Mouse (Mus musculus) CH12.LX (cell line): ENCODE measurements at regions not wholly inside any gene's neighbourhood (a gene's known extent, or its start where the extent isn't known, plus 50 kb on each side); places are given as distances from the start of the nearest gene placed in this dataset.

Experiments used
- DNase-seq: peaks from one replicate; pipeline ENCODE4 v3.0.0-alpha.2; 2013; ENCODE audit errors: extremely low read depth
- H3K27ac ChIP-seq: 2 replicates; pipeline ENCODE4 v1.5.1; 2012; ENCODE audit warnings: low read depth, mild to moderate bottlenecking, control low read depth, moderate library complexity; ENCODE audit not compliant: insufficient read depth
- H3K27me3 ChIP-seq: replicated peaks from 2 replicates; pipeline ENCODE3; 2012; ENCODE audit warnings: inconsistent platforms
- H3K36me3 ChIP-seq, 2 experiments: replicated peaks in 1 of 2; 2 replicates each; pipeline versions ENCODE3 to v1.6.1; 2012; ENCODE audit warnings: inconsistent platforms in 1 of 2, low read length in 1 of 2, mild to moderate bottlenecking in 1 of 2, mixed read lengths in 1 of 2, moderate library complexity in 1 of 2; ENCODE audit not compliant: control insufficient read depth in 1 of 2, insufficient read depth in 1 of 2
- H3K4me1 ChIP-seq, 2 experiments: 2 replicates each; pipeline ENCODE4 v1.6.1; 2012; ENCODE audit warnings: inconsistent platforms in 1 of 2, moderate library complexity in 1 of 2; ENCODE audit not compliant: insufficient read depth in 2 of 2, control insufficient read depth in 1 of 2
- H3K4me2 ChIP-seq: 2 replicates; pipeline ENCODE4 v1.6.1; 2012; ENCODE audit warnings: low read depth, mild to moderate bottlenecking, control low read depth; ENCODE audit not compliant: poor library complexity, insufficient read depth, severe bottlenecking
- H3K4me3 ChIP-seq, 3 experiments: fragments of 150-350 bp in 1 of 3; sonication (generic) in 1 of 3; replicated peaks in 1 of 3; 2 replicates each; pipeline versions ENCODE3 to v1.5.1; 2011 to 2012; ENCODE audit warnings: low read depth in 2 of 3, low read length in 2 of 3, mild to moderate bottlenecking in 2 of 3, moderate library complexity in 2 of 3, control low read depth in 1 of 3, improper control_type of control experiment in 1 of 3, inconsistent platforms in 1 of 3, mixed read lengths in 1 of 3; ENCODE audit not compliant: poor library complexity in 1 of 3
- H3K79me2 ChIP-seq: replicated peaks from 2 replicates; pipeline ENCODE4 v1.6.1; 2012; ENCODE audit warnings: mild to moderate bottlenecking, moderate library complexity; ENCODE audit not compliant: control insufficient read depth, poor library complexity, insufficient read depth, severe bottlenecking; ENCODE audit errors: extremely low read depth
- H3K9ac ChIP-seq: 2 replicates; pipeline ENCODE4 v1.6.1; 2012; ENCODE audit warnings: low read depth, mild to moderate bottlenecking, control low read depth, moderate library complexity; ENCODE audit not compliant: insufficient read depth
- H3K9me3 ChIP-seq: replicated peaks from 2 replicates; pipeline ENCODE3; 2012; ENCODE audit warnings: low read length, inconsistent platforms, mixed read lengths
- CTCF ChIP-seq, 2 experiments: IDR thresholded peaks in 1 of 2; conservative IDR thresholded peaks in 1 of 2; 2 replicates each; pipeline ENCODE4 v1.5.1; 2011 to 2012; ENCODE audit warnings: low read depth in 2 of 2, low read length in 2 of 2, improper control_type of control experiment in 1 of 2, inconsistent platforms in 1 of 2, mild to moderate bottlenecking in 1 of 2, moderate library complexity in 1 of 2
- ELF1 ChIP-seq: IDR thresholded peaks from 2 replicates; pipeline ENCODE4 v1.6.1; 2014; ENCODE audit warnings: low read depth, mild to moderate bottlenecking, inconsistent platforms, low read length, improper control_type of control experiment
- GABPA ChIP-seq: IDR thresholded peaks from 2 replicates; pipeline ENCODE4 v1.6.1; 2012; ENCODE audit warnings: low read depth, low read length, improper control_type of control experiment, inconsistent platforms; ENCODE audit not compliant: insufficient replicate concordance
- JUND ChIP-seq: conservative IDR thresholded peaks from 2 replicates; pipeline ENCODE4 v1.6.1; 2011; ENCODE audit warnings: low read depth, low read length, improper control_type of control experiment
- MAX ChIP-seq: IDR thresholded peaks from 2 replicates; pipeline ENCODE4 v1.6.1; 2011; ENCODE audit warnings: low read length, improper control_type of control experiment
- MEF2A ChIP-seq: IDR thresholded peaks from 2 replicates; pipeline ENCODE4 v1.6.1; 2014; ENCODE audit warnings: low read depth, mild to moderate bottlenecking, inconsistent platforms, low read length, improper control_type of control experiment, borderline replicate concordance
- MYC ChIP-seq: IDR thresholded peaks from 2 replicates; pipeline ENCODE4 v1.6.1; 2011; ENCODE audit warnings: low read depth, mild to moderate bottlenecking, improper control_type of control experiment, low read length
- NELFE ChIP-seq: IDR thresholded peaks from 2 replicates; pipeline ENCODE4 v1.6.1; 2011; ENCODE audit warnings: low read depth, low read length, improper control_type of control experiment
- PAX5 ChIP-seq: IDR thresholded peaks from 2 replicates; pipeline ENCODE4 v1.6.1; 2012; ENCODE audit warnings: low read length, inconsistent platforms, mixed read lengths
- POLR2AphosphoS2 ChIP-seq: IDR thresholded peaks from 2 replicates; pipeline ENCODE4 v1.6.1; 2011; ENCODE audit warnings: low read depth, low read length, improper control_type of control experiment
- RCOR1 ChIP-seq: conservative IDR thresholded peaks from 2 replicates; pipeline ENCODE4 v1.6.1; 2012; ENCODE audit warnings: low read depth, mild to moderate bottlenecking, inconsistent platforms, low read length, improper control_type of control experiment
- SIN3A ChIP-seq: IDR thresholded peaks from 2 replicates; pipeline ENCODE4 v1.6.1; 2012; ENCODE audit warnings: low read length, improper control_type of control experiment, inconsistent platforms
- ZC3H11A ChIP-seq: IDR thresholded peaks from 2 replicates; pipeline ENCODE4 v1.6.1; 2012; ENCODE audit warnings: low read depth, mild to moderate bottlenecking, inconsistent platforms, low read length, improper control_type of control experiment
- ZMIZ1 ChIP-seq: IDR thresholded peaks from 2 replicates; pipeline ENCODE4 v1.6.1; 2012; ENCODE audit warnings: low read depth, mild to moderate bottlenecking, inconsistent platforms, low read length, improper control_type of control experiment
- dilution Hi-C: fragments of 300-500 bp; cut with MboI; formaldehyde crosslinking; loops from 2 replicates; pipeline ENCODE4 v1.14.3; 2020; ENCODE audit warnings: low sequenced_read_pairs; ENCODE audit not compliant: extremely low pct_unique_long_range_greater_than_20kb, extremely low pct_ligation_motif_present
- in situ Hi-C: fragments of 300-500 bp; cut with MboI; formaldehyde crosslinking; loops from 3 replicates; pipeline ENCODE4 v1.14.3; 2019; ENCODE audit warnings: low sequenced_read_pairs, low pct_ligation_motif_present, low pct_unique_long_range_greater_than_20kb, mixed read lengths

- Histone ChIP-seq H3K9ac (no peak overlapping the region), H3K4me3 (no peak overlapping the region), H3K4me1 (peaks cover 11 to 25% of the 10 kb centered on the region in 2 experiments), H3K27me3 (no peaks in the 10 kb centered on the region), H3K36me3 (no peaks in the 10 kb centered on the region), H3K27ac (no peak overlapping the region), H3K79me2 (no peaks in the 10 kb centered on the region), H3K4me2 (no peak overlapping the region), H3K9me3 (no peaks in the 10 kb centered on the region)
- dilution Hi-C loops (no loop called here), in situ Hi-C loops (no loop called here)
- DNase-seq, result no peak
- TF ChIP-seq RCOR1, result no peak
- TF ChIP-seq MYC, result no peak
- no peak for TF ChIP-seq ZC3H11A
- no peak for TF ChIP-seq PAX5
- no peak for TF ChIP-seq ZMIZ1
- no peak for TF ChIP-seq ELF1
- no peak for TF ChIP-seq POLR2AphosphoS2
- TF ChIP-seq JUND, result no peak
- no peak for TF ChIP-seq GABPA
- no peak for TF ChIP-seq CTCF (conservative IDR thresholded peaks at IDR 0.05 in 1 of 2, IDR thresholded peaks at IDR 0.05 in 1 of 2; ENCODE audit: low read depth in 2 of 2, low read length in 2 of 2)
- TF ChIP-seq NELFE, result no peak
- TF ChIP-seq SIN3A, result no peak
- TF ChIP-seq MEF2A, result no peak
Observed at GRCm38 (mm10) chr13:44231403-44231802, 446.8 kb downstream of the Cd83 start.

GRCm38 (mm10) chr13:44231868-44232715, 447.5 kb downstream of the Cd83 start:
- no peak overlapping the region for H3K4me2 ChIP-seq
- no peak overlapping the region for H3K27ac ChIP-seq
- H3K4me1 ChIP-seq, result peaks cover 11 to 25% of the 10 kb centered on the region in 2 experiments
- peak; percentile 64; the same call in 1 of the 2 replicates for TF ChIP-seq MAX
- TF ChIP-seq JUND, result no peak
- H3K27me3 ChIP-seq, result no peaks in the 10 kb centered on the region
- no peak overlapping the region for H3K9ac ChIP-seq
- dilution Hi-C loops (no loop called here), in situ Hi-C loops (no loop called here)
- H3K4me3 ChIP-seq, result no peak overlapping the region
- H3K79me2 ChIP-seq, result no peaks in the 10 kb centered on the region
- no peaks in the 10 kb centered on the region for H3K9me3 ChIP-seq
- H3K36me3 ChIP-seq, result no peaks in the 10 kb centered on the region
- no peak for DNase-seq
